Mouse (Mus musculus) liver, embryonic 11.5 days (tissue): ENCODE data around the gene Gfod1. TPM values are rescaled to one million over a fixed set of nuclear protein-coding genes. Genes with fewer than 3 reads are reported as not detected.
A peak's percentile ranks its signal among the peaks of the same experiment; 100 is the strongest.

ENCODE experiments used
- ATAC-seq: fragments of 200-750 bp; cut with Nextera tagmentation; replicated peaks from 2 replicates; pipeline ENCODE4 v1.8.0; 2017; ENCODE audit warnings: moderate number of reproducible peaks, mild to moderate bottlenecking, moderate TSS enrichment, moderate library complexity; ENCODE audit not compliant: low FRiP score
- DNase-seq: peaks from one replicate; pipeline ENCODE4 v3.0.0-alpha.2; 2017; ENCODE audit warnings: low spot score
- H3K27ac ChIP-seq: fragments of 300-500 bp; sonication (generic); 2 replicates; pipeline ENCODE4 v1.5.1; 2014; ENCODE audit warnings: mild to moderate bottlenecking, low read depth, low read length, control low read depth
- H3K27me3 ChIP-seq: fragments of 300-500 bp; sonication (generic); replicated peaks from 2 replicates; pipeline ENCODE4 v1.6.1; 2014; ENCODE audit warnings: low read length, mixed read lengths; ENCODE audit not compliant: control insufficient read depth, insufficient read depth
- H3K36me3 ChIP-seq: fragments of 300-500 bp; sonication (generic); 2 replicates; pipeline ENCODE4 v1.6.1; 2014; ENCODE audit warnings: mild to moderate bottlenecking, low read length, moderate library complexity, mixed read lengths; ENCODE audit not compliant: control insufficient read depth, insufficient read depth
- H3K4me1 ChIP-seq: fragments of 300-500 bp; sonication (generic); replicated peaks from 2 replicates; pipeline ENCODE4 v1.6.1; 2014; ENCODE audit warnings: low read length, mixed read lengths; ENCODE audit not compliant: control insufficient read depth, insufficient read depth
- H3K4me2 ChIP-seq: fragments of 300-500 bp; sonication (generic); 2 replicates; pipeline ENCODE4 v1.6.1; 2014; ENCODE audit warnings: mild to moderate bottlenecking, control low read depth, moderate library complexity
- H3K4me3 ChIP-seq: fragments of 300-500 bp; sonication (generic); 2 replicates; pipeline ENCODE4 v1.5.1; 2014; ENCODE audit warnings: low read depth, low read length, control low read depth
- H3K9ac ChIP-seq: fragments of 300-500 bp; sonication (generic); 2 replicates; pipeline ENCODE4 v1.6.1; 2014; ENCODE audit warnings: low read depth, low read length, control low read depth
- H3K9me3 ChIP-seq: fragments of 300-500 bp; sonication (generic); 2 replicates; pipeline ENCODE4 v1.6.1; 2016; ENCODE audit warnings: low read length, inconsistent platforms, mixed read lengths; ENCODE audit not compliant: control insufficient read depth
- WGBS: fragments of 180-500 bp; shearing (Covaris S2); extraction: QIAGEN DNeasy Blood & Tissue Kit; methylation state at CpG from one replicate; pipeline ENCODE4 v1.1.7; 2014; 5-methylcytosine and 5-hydroxymethylcytosine counted together
- polyA plus RNA-seq: library from polyadenylated mRNA; unstranded; fragments of >200 nt; fragmentation: Nextera tagmentation; extraction: Ambion mirVana; gene quantifications from 2 replicates; pipeline ENCODE4 v1.2.1, GENCODE M21; 2014

The Gfod1 gene
- polyA plus RNA-seq, 1 experiment from 2014 or later, result 0.37 TPM

DNA sequence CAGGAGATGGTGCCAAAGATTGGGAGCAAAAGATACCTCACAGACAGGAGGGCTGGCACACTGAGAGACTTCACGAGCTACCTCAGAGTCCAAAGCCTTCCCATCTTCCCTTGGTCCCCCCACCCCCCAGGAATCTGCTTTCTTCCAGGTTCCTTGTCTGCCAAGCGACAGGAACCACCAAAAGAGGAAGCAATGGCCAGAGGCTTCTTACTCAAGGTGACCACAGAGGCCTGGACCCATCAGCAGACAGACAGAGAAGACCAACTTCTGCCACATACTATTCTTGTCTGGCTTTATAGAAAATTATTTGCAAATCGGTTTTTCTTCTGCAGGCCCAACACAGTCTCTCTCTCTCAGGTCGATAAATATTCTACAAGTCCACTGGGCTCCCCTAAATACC lies 86.3 kb downstream of the Gfod1 start:
- Histone ChIP-seq H3K4me1 (peaks cover 27% of the 10 kb centered on the region), H3K27ac (no peak overlapping the region), H3K9me3 (no peaks in the 10 kb centered on the region), H3K27me3 (no peaks in the 10 kb centered on the region), H3K4me3 (no peak overlapping the region), H3K4me2 (no peak overlapping the region), H3K9ac (no peak overlapping the region), H3K36me3 (no peaks in the 10 kb centered on the region)
- no peak for ATAC-seq
- WGBS, result 41% methylated on average over 4 of the region's 4 CpGs
- DNase-seq, result no peak

DNA sequence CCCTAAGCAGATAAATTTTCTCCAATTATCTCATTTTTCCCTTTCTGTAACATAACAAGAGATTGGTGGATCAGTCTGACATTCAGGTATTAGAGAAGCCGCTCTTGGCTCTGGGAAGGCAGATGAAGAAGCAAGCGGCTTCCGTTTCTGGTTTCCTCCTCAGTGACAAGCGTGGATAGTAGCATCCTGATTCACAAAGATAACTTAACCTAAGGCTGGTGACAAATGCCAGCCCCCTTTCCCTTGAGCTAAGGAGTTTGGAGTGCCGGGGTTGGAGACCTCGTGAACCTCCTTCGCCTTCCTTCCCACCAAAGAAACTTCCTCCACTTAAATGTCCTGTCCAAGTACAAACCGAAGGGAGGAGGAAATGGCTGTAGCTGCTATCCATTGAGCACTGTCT lies 86.9 kb downstream of the Gfod1 start:
- H3K27ac ChIP-seq, result 0 out of 2 replicates have a peak overlapping the region, but pooled peaks have one; percentile 2
- no peaks in the 10 kb centered on the region for H3K27me3 ChIP-seq
- no peaks in the 10 kb centered on the region for H3K36me3 ChIP-seq

DNA sequence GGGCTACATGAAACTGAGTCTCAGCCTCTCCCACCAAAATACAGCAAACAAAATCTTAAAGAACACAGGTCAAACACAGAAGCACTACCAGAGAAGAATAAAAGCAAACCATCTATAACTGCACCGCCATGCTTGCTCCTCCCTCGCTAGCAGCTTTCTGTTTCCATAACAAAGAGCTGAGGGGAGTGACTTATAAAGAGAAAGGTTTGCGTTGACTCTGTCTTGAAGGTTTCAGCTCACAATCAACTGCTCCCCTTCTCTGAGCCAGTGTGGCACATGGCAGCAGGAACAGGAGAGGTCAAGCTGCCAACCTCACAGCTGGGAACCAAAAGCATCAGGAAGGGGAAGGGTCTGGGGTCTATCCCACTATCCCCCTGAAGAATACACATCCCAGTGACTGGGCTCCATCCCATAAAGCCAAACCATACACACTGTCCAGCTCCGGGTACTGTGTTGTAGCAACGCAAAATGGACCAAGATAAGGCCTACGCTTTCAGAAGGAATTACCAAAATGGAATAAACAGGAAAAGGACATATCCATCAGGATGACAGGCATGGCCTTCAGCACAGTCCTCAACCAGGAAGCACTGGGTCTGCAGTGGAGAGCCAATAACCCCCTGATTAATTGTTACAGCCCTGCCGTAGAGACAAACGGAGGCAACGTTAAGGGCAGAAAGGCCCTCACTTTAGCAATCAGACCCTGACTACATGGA lies 87.8 kb downstream of the Gfod1 start:
- H3K27ac ChIP-seq, result peak overlapping the region; percentile 68
- 40% methylated on average over 9 of the region's 9 CpGs for WGBS
- peaks cover 32% of the 10 kb centered on the region for H3K4me1 ChIP-seq
- H3K36me3 ChIP-seq, result no peaks in the 10 kb centered on the region
- DNase-seq, result no peak
- ATAC-seq, result no peak
- H3K4me2 ChIP-seq, result peak overlapping the region; percentile 20; the same call in 1 of the 2 replicates
- H3K4me3 ChIP-seq, result no peak overlapping the region
- H3K27me3 ChIP-seq, result no peaks in the 10 kb centered on the region
- H3K9ac ChIP-seq, result no peak overlapping the region
- no peaks in the 10 kb centered on the region for H3K9me3 ChIP-seq

More for the DNA sequence above, 86.9 kb downstream of the Gfod1 start:
- Histone ChIP-seq H3K4me1 (peaks cover 30% of the 10 kb centered on the region), H3K4me2 (no peak overlapping the region), H3K4me3 (no peak overlapping the region), H3K9ac (no peak overlapping the region), H3K9me3 (no peaks in the 10 kb centered on the region)
- ATAC-seq (no peak), DNase-seq (no peak)
- 35% methylated on average over 8 of the region's 8 CpGs for WGBS

DNA sequence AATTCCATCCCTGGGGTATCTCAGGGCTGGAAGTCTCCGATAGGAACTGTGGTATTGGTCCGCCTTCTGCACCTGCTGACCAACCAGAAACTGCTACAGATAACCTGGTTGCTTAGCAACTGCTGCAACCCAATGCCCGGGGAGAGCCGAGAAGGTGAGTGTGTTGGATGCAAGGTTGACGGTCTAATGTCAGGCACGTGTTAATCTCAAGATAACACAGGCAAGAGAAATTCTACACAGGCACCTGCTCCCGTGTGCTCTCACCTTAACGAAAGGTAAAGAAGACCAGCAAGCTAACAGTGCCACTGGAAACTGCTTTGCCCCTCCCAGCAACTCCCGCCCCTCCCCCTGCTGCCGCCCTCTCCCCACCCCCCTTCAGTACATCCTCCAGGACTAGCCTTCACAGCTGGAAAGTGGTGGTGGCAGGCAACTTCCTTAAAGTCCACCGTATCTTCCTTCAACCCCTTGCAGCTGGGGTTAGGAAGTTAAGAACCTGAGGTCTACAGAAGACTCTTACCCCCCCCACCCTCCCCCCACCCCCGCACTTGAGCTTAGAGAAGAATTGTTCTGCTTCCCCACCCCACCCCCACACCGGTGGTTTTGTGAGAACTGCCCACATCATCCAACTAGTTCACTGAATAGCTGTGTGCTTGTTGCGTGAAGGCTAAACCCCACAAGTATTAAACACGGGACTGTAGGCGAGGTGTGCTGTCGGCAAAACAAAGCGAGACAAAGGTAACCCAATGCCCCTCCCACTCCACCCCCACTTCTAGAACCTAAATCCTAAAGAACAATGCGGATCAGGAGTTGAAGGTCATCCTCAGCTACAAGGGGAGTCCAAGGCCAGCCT lies 88.6 kb downstream of the Gfod1 start:
- Histone ChIP-seq H3K27me3 (no peaks in the 10 kb centered on the region), H3K4me2 (peak overlapping the region; percentile 37), H3K4me1 (peaks cover 32% of the 10 kb centered on the region), H3K4me3 (no peak overlapping the region), H3K9ac (no peak overlapping the region), H3K36me3 (no peaks in the 10 kb centered on the region), H3K27ac (peak overlapping the region; percentile 68), H3K9me3 (no peaks in the 10 kb centered on the region)
- peak; percentile 73 for ATAC-seq
- WGBS, result 11% methylated on average over 19 of the region's 19 CpGs
- DNase-seq, result no peak

DNA sequence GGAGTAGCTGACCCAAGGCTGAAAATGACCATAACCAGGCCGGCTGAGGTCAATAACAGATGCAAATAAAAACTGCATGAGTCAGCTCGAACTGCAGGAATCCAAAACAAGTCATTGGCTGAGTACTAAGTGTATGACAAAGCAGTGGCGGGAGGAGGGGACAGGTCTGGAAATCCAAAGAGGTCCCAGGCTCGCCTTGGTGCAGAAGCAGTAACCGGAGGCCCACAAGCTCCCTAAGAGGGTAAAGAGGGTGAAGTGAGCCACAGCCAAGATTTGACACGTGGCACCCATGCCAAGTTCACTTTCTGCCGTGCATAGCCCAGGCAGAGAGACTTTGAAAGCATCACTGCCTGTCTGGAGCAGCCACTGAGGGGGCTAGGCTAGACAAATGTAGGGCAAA lies 91.6 kb downstream of the Gfod1 start:
- Histone ChIP-seq H3K9ac (no peak overlapping the region), H3K36me3 (no peaks in the 10 kb centered on the region), H3K27me3 (no peaks in the 10 kb centered on the region), H3K9me3 (no peaks in the 10 kb centered on the region), H3K4me2 (no peak overlapping the region; the same call in 1 of the 2 replicates), H3K4me1 (peaks cover 37% of the 10 kb centered on the region), H3K4me3 (no peak overlapping the region), H3K27ac (no peak overlapping the region)
- no peak for DNase-seq
- no peak for ATAC-seq
- WGBS, result 60% methylated on average over 7 of the region's 7 CpGs

DNA sequence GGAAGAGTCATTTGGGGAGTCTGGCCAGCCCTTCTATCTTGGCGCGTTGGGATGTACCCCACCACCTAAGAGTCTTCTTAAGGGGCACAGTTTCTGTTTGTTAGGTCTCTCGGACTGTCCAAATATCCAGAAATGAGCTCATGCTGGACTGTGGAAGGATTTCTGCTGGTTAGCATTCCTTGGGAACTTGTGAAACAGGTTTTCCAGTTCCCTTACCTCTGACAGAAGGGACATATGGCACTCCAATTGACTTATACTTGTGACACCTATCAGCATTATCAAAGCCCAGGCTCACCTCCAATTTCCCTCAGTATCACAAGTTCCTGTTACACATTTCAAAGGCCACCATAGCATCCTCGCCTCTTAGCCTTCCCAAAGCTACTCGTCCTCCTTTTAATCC lies 93.0 kb downstream of the Gfod1 start:
- no peak for DNase-seq
- no peak overlapping the region for H3K27ac ChIP-seq
- H3K27me3 ChIP-seq, result no peaks in the 10 kb centered on the region
- no peak overlapping the region for H3K4me2 ChIP-seq
- peaks cover 28% of the 10 kb centered on the region for H3K4me1 ChIP-seq
- H3K9ac ChIP-seq, result no peak overlapping the region
- no peaks in the 10 kb centered on the region for H3K9me3 ChIP-seq
- no peaks in the 10 kb centered on the region for H3K36me3 ChIP-seq
- no peak overlapping the region for H3K4me3 ChIP-seq
- ATAC-seq, result no peak
- 74% methylated on average over 5 of the region's 5 CpGs for WGBS

DNA sequence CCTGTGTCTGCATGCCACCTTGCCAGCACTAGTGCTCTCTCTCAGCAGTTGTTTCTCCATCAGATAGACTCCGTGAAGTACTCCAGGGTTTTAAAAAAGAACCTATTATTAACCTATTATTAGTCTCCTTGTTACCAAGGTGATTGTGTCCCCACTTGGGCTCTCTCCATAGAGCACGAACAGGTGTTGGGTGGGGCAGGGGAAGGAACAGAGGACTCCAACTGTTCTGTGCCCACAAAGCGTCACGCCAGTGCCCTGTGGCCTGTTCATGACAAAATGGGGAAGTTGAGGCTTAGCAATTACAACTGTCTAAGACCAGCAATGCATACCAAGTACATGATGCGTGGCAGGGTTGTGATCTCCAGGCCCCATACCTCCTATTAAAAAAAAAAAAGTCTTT lies 94.4 kb downstream of the Gfod1 start:
- no peaks in the 10 kb centered on the region for H3K36me3 ChIP-seq
- H3K4me1 ChIP-seq, result peaks cover 16% of the 10 kb centered on the region
- no peak overlapping the region for H3K4me2 ChIP-seq
- H3K4me3 ChIP-seq, result no peak overlapping the region
- H3K9me3 ChIP-seq, result no peaks in the 10 kb centered on the region
- DNase-seq (no peak), ATAC-seq (no peak)
- no peak overlapping the region for H3K27ac ChIP-seq
- no peak overlapping the region for H3K9ac ChIP-seq
- 55% methylated on average over 5 of the region's 5 CpGs for WGBS
- H3K27me3 ChIP-seq, result no peaks in the 10 kb centered on the region

DNA sequence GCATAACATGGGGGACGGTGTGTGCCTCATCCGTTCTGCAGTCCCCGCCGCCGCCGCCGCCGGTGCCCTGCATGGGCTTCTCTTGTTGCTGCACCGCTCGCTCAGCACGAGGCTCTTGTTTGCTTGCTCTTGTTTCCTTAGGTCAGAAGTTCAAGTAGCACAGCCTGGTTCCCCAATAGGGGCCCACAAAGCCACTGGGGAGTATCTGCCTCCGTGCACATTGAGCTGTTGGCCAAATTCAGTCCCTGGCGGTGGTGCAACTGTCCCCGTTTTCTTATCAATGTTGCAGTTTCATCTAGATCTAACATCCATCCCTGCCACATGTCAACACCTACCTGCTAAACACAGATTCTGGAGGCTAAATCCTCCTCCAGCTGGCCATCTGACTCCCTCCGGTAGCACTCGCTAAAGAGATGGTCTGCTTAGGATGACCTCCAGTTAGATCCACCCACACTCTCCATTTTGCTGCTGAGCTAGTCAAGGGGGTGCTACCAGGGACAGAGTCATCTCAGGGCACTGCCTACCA lies 95.0 kb downstream of the Gfod1 start:
- no peak overlapping the region for H3K4me3 ChIP-seq
- DNase-seq (no peak), ATAC-seq (peak; percentile 47)
- no peaks in the 10 kb centered on the region for H3K27me3 ChIP-seq
- peaks cover 16% of the 10 kb centered on the region for H3K4me1 ChIP-seq
- H3K27ac ChIP-seq, result no peak overlapping the region
- peak overlapping the region; percentile 11 for H3K4me2 ChIP-seq
- WGBS, result 36% methylated on average over 16 of the region's 16 CpGs
- no peaks in the 10 kb centered on the region for H3K9me3 ChIP-seq
- no peak overlapping the region for H3K9ac ChIP-seq
- H3K36me3 ChIP-seq, result no peaks in the 10 kb centered on the region
